Mouse (Mus musculus): ENCODE results near the gene Inmt.
"Not testable (repeated sequence)": the region's sequence is repeated elsewhere in the genome, so short reads cannot be mapped to it uniquely, and the experiment has no call there.

Inmt gene

GRCm38 (mm10) chr6:55174741-55175181 is at the start of gene Inmt:
Gene Inmt, minus strand, starts transcription at chr6:55175043.
- no peak for DNase-seq (ENCODE audit: low spot score)

DNA sequence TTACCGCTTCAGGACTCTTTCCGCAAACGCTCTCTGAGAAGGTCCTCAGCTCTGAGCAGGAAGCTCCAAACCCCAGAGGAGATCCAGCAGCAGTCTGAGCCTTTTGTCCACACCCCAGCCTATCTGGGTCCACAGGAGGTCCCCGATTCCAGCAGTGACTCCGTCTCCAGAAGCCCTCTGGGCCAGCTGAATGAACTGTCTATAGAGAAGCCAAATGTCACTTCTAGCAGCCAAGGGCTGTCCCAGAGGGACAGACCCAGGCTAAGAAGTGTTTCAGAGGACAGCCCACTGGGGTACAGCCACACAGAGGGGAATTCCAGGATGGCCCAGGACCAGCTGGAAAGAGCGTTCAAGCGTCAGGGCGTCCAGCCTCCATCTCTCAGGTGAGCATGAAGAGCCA is 49.1 kb upstream of the Inmt start:
- no peak for DNase-seq (ENCODE audit: low spot score)

- no peak for DNase-seq (ENCODE audit: low spot score)
These were observed 43.4 kb upstream of the Inmt start for GRCm38 (mm10) chr6:55218232-55218631.

DNA sequence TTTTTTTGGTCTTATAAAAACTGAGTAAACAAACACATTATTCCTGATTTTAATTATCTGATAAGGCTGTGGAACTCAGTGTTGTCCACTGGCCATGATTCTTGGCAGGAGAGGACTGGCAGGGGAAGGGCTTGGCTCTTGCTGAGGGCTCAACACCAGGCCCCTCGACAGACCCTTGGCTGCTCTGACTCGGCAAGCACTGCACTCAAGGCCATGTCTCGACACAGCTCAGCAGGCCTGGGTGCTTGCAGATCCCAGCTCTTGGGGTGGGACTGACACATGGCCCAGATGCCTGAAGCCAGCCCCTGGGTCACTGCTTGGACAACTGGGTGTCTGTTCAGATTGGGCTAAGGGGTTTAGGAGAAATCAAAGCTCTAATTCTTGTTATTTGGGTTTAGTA is 39.7 kb upstream of the Inmt start:
- peak; percentile 9 for DNase-seq (ENCODE audit: low spot score)

GRCm38 (mm10) chr6:55210423-55211365 is 35.9 kb upstream of the Inmt start:
- no peak for DNase-seq (ENCODE audit: low spot score)

DNA sequence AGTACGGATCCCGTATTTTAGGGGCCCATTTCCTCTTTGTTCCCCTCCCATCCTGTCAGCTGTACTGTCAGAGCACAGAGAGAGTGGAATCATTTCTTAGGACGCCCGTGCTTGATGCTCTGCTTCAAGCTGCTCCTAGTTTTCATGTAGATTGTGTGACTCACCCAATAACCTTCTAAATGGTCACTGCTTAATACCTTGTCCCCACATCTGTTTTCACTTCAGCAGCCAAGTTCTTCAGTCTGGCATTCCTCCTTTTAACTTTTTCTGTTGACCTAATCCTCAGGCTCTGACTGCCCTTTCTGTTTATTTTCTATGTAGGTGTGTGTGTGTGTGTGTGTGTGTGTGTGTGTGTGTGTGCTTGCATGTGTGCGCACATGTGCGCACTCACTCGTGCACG is 32.9 kb upstream of the Inmt start:
- no peak for DNase-seq (ENCODE audit: low spot score)

DNA sequence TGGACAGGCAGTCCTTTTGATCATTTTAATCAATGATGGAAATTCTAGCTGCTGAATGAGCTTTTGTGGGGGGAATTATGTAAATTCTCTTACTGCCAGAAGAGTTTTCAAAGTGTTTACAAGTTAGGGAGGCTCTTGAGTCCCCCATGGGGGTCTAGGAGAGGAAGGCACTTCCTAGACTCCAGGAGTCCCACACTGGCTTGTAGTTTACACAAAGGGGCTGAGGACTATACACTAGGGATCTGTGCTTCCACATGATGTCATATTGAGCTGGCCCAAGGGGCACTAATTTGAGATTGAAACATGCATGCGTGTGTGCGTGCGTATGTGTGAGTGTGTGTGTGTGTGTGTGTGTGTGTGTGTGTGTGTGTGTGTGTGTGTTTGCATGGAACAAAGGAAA is 29.1 kb upstream of the Inmt start:
- DNase-seq (ENCODE audit: low spot score) = peak; percentile 7

GRCm38 (mm10) chr6:55202913-55203910 is 28.4 kb upstream of the Inmt start, which contains the start of gene Mindy4:
Gene Mindy4, plus strand, starts transcription at chr6:55203383.
- DNase-seq (ENCODE audit: low spot score) = peak; percentile 93

DNA sequence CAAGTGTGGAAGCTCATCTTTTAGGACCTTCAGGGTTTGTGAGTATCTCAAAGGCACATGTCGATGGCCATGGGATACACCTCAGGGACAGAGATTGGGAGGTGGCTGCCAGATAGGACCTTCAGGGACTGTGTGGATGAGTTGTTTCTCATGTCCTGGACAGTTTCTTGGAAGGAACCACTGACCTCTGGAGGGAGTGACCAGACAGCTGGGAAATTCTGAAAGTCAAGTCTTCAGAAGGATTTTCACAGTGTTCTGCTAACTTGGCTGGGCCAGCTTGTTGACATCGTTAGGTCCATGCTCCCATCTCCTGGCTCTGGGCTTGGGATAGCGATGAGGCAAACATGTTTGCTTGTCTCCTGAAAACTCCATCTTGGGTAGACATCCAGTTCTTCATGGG is 24.2 kb upstream of the Inmt start:
- DNase-seq (ENCODE audit: low spot score) = no peak

DNA sequence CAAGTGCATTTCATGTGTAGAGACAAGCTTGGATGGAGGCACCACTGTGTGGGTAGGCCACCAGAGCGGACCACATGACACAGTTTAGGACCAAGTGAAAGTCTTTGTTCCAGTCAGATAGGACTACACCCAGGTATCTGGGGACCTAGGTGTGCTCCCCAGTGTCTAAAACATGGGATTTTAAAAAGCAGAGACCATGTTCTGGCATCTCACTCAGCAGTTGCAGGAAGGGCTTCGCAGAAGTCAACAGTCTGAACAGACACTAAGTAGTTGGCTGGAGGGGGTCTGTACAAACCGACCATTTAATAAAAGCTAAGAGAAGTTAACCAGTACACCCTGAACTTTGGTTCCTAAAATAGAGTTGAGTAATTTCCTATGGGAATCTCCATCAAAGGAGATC is 18.3 kb upstream of the Inmt start:
- DNase-seq (ENCODE audit: low spot score) = no peak

DNA sequence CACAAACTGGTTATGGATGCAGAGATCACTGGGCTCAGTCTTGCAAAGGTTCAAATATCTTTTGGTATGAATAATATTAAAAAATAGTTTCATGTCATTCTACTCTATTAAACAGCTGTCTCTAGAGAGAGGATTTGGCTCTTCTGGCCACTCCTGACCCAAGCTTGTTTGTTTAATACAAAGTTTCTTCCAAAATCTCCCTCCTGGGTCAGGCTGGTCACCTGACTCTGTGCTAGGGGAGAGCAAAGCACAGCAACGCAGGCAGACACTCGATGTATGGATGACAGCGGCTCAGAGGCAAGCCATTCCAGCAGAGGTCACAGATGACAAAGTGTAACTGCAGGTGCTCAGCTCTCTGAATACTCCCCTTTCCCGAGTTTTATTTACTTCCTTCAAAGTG is 16.7 kb upstream of the Inmt start:
- no peak for DNase-seq (ENCODE audit: low spot score)

DNA sequence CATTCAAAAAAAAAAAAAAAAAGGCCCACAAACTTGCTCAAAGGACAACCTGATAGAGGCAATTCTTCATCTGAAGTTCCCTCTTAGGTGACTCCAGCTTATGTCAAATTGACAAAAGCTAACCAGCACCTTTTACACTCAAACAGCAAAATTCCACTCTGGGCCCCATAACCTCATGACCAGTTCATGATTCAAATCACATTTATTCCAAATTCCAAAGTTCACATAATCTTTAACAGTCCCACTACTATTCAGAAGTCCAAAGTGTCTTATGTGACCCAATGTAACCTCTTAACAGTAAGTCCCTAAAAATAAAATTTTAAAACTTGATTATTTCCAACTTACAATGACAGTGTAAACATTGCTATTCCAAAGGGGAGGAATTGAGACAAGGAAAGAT is 14.6 kb upstream of the Inmt start:
- no peak for DNase-seq (ENCODE audit: low spot score)

DNA sequence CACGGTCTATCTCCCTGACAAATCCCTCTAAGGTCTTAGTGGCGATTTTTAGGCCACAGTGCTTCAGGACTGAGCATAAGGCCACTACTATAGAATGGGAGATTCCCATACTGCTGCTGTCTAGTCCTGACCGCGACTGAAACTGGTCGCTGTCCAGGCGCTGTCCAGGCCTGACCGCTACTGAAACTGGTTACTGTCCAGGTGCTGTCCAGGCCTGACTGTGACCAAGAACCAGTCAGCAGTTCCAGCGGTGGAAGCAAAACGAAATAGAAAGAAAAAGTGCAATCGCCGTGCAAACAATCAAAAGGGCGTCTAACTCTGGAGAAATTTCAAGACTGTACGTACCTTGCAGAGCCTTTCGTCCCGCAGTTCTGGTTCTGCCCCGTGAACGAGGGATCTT is 13.0 kb upstream of the Inmt start:
- not testable (repeated sequence) for DNase-seq (ENCODE audit: low spot score)

- DNase-seq (ENCODE audit: low spot score) = no peak
These were observed 8.0 kb upstream of the Inmt start for GRCm38 (mm10) chr6:55182655-55183430.

- no peak for DNase-seq (ENCODE audit: low spot score)
These were observed 4.7 kb upstream of the Inmt start for GRCm38 (mm10) chr6:55179560-55179959.

- no peak for DNase-seq (ENCODE audit: low spot score)
These were observed 2.4 kb upstream of the Inmt start for GRCm38 (mm10) chr6:55177060-55177732.

DNA sequence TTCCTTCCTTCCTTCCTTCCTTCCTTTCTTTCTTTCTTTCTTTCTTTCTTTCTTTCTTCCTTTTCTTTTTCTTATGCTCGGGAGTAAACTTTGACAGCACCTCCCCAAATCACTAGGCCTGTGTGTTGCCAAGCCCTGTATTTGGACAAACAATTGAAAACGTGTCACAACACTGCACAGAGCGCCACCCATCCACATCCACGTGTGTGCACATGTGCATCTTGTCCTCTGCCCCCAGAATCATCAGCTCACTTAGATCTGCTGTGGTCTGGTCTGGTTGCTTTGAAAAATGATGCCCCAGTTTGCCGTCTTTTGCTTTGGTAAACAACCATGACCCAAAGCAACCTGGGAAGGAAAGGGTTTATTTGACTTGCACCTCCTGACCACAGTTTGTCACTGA is 1.0 kb upstream of the Inmt start:
- DNase-seq (ENCODE audit: low spot score) = no peak

- DNase-seq (ENCODE audit: low spot score) = no peak
These were observed 613 bp upstream of the Inmt start for GRCm38 (mm10) chr6:55175456-55175855.

GRCm38 (mm10) chr6:55173941-55174349 is 898 bp downstream of the Inmt start:
- DNase-seq (ENCODE audit: low spot score) = no peak

DNA sequence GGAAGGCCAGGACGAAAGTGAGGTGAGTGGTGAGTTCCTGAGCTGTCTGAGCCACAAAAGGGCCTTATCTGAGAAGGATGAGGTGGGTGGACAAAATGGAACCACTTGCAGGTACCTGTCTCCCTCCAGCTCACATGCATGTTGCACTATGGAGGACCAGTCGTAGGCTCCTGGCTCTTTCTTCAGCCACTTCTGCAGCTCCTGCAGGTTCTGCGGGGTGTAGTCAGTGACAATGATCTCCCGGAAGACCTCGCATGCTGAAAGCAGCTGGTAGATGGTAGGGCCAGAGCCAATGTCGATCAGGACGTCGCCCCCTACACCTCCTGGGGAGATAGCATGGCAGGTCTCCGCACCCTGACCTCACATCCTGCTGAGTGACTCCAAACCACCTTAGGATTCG is 1.7 kb downstream of the Inmt start:
- DNase-seq (ENCODE audit: low spot score) = no peak

DNA sequence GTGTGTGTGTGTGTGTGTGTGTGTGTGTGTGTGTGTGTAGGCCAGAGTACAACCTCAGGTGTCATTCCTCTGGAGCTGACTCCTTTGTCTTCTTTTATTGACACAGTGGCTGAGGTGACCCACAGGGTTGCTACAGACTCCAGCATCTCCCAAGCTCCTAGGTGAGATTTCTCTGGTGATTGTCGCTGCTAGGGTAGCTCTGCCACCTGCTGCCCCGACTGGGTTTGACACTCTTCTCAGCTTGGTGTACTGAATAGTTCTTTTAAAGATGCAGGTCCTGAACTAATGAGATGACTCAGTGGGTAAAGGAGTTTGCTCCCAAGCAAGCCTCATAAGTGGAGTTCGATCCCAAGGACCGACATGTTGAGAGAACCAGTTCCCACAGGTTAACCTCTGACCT is 3.2 kb downstream of the Inmt start:
- DNase-seq (ENCODE audit: low spot score) = no peak
